Mouse (Mus musculus): ENCODE measurements around the gene Prkce.

Prkce gene

GRCm38 (mm10) chr17:86167320-86168230 is at the start of gene Prkce:
TSS of gene Prkce (plus strand) at chr17:86167785.
- in situ Hi-C loops (cut with MboI, MseI) = loop anchor here in 1 of 2 experiments (5.0 to 10.0 kb wide), 3 partner anchors 47 to 280 kb away; no protein-coding TSS in a partner anchor

GRCm38 (mm10) chr17:86123146-86123545 is 44.4 kb upstream of the Prkce start:
- in situ Hi-C loops (cut with MboI, MseI) = no loop called here

- in situ Hi-C loops (cut with MboI, MseI) = no loop called here
Observed at GRCm38 (mm10) chr17:86125908-86126307, 41.7 kb upstream of the Prkce start.

- in situ Hi-C loops (cut with MboI, MseI) = no loop called here
Observed at GRCm38 (mm10) chr17:86128198-86128597, 39.4 kb upstream of the Prkce start.

GRCm38 (mm10) chr17:86132534-86132933 is 35.1 kb upstream of the Prkce start:
- in situ Hi-C loops (cut with MboI, MseI) = no loop called here

GRCm38 (mm10) chr17:86134461-86134860 is 33.1 kb upstream of the Prkce start:
- in situ Hi-C loops (cut with MboI, MseI) = no loop called here

GRCm38 (mm10) chr17:86135835-86136234 is 31.8 kb upstream of the Prkce start:
- in situ Hi-C loops (cut with MboI, MseI) = no loop called here

- in situ Hi-C loops (cut with MboI, MseI) = no loop called here
Observed at GRCm38 (mm10) chr17:86144537-86145078, 23.0 kb upstream of the Prkce start.

- in situ Hi-C loops (cut with MboI, MseI) = no loop called here
Observed at GRCm38 (mm10) chr17:86145079-86145951, 22.3 kb upstream of the Prkce start, which contains the start of gene Srbd1. TSS of gene Srbd1 (minus strand) at chr17:86145175.

GRCm38 (mm10) chr17:86149726-86150125 is 17.9 kb upstream of the Prkce start:
- in situ Hi-C loops (cut with MboI, MseI) = no loop called here

GRCm38 (mm10) chr17:86150867-86151348 is 16.7 kb upstream of the Prkce start:
- in situ Hi-C loops (cut with MboI, MseI) = no loop called here

- in situ Hi-C loops (cut with MboI, MseI) = loop anchor here in 1 of 2 experiments (5.0 kb wide), 1 partner anchor 60 kb away; no protein-coding TSS in a partner anchor
Observed at GRCm38 (mm10) chr17:86156999-86157398, 10.6 kb upstream of the Prkce start.

GRCm38 (mm10) chr17:86162672-86163071 is 4.9 kb upstream of the Prkce start:
- in situ Hi-C loops (cut with MboI, MseI) = loop anchor here (5.0 to 10.0 kb wide), 2 partner anchors 52 to 280 kb away; no protein-coding TSS in a partner anchor

- in situ Hi-C loops (cut with MboI, MseI) = loop anchor here (5.0 to 10.0 kb wide), 2 partner anchors 50 to 278 kb away; no protein-coding TSS in a partner anchor
Observed at GRCm38 (mm10) chr17:86164416-86164815, 3.2 kb upstream of the Prkce start.

- in situ Hi-C loops (cut with MboI, MseI) = loop anchor here in 1 of 2 experiments (5.0 to 10.0 kb wide), 3 partner anchors 49 to 281 kb away; no protein-coding TSS in a partner anchor
Observed at GRCm38 (mm10) chr17:86166051-86166566, 1.5 kb upstream of the Prkce start.

- in situ Hi-C loops (cut with MboI, MseI) = loop anchor here in 1 of 2 experiments (5.0 to 10.0 kb wide), 3 partner anchors 48 to 281 kb away; no protein-coding TSS in a partner anchor
Observed at GRCm38 (mm10) chr17:86166567-86167319, 842 bp upstream of the Prkce start.

GRCm38 (mm10) chr17:86168231-86168981 is 821 bp downstream of the Prkce start:
- in situ Hi-C loops (cut with MboI, MseI) = loop anchor here in 1 of 2 experiments (5.0 to 10.0 kb wide), 3 partner anchors 46 to 279 kb away; no protein-coding TSS in a partner anchor

- in situ Hi-C loops (cut with MboI, MseI) = loop anchor here in 1 of 2 experiments (5.0 to 10.0 kb wide), 3 partner anchors 46 to 278 kb away; no protein-coding TSS in a partner anchor
Observed at GRCm38 (mm10) chr17:86169092-86169491, 1.5 kb downstream of the Prkce start.

Measured in T-helper 17 cell (primary cell).